Mouse (Mus musculus) liver, postnatal 0 days (tissue): ENCODE data around the gene Rbfox2. TPM values are rescaled to one million over a fixed set of nuclear protein-coding genes. Genes with fewer than 3 reads are reported as not detected.
"Not testable (repeated sequence)": the region's sequence is repeated elsewhere in the genome, so short reads cannot be mapped to it uniquely, and the experiment has no call there.

Experiments
- ATAC-seq: fragments of 200-750 bp; cut with Nextera tagmentation; 2 replicates; pipeline ENCODE4 v1.8.0; 2017; ENCODE audit warnings: mild to moderate bottlenecking, moderate library complexity
- DNase-seq: peaks from one replicate; pipeline ENCODE4 v3.0.0-alpha.2; 2016
- H3K27ac ChIP-seq: fragments of 300-500 bp; sonication (generic); 2 replicates; pipeline ENCODE4 v1.5.1; 2014; ENCODE audit warnings: antibody characterized with exemption, moderate library complexity, mild to moderate bottlenecking, low read depth
- H3K27me3 ChIP-seq: fragments of 300-500 bp; sonication (generic); 2 replicates; pipeline ENCODE4 v1.6.1; 2014; ENCODE audit warnings: low read length, control low read depth, mixed read lengths; ENCODE audit not compliant: insufficient read depth
- H3K36me3 ChIP-seq: fragments of 300-500 bp; sonication (generic); replicated peaks from 2 replicates; pipeline ENCODE4 v1.6.1; 2014; ENCODE audit warnings: mild to moderate bottlenecking, control low read depth, low read length, moderate library complexity, mixed read lengths; ENCODE audit not compliant: insufficient read depth
- H3K4me1 ChIP-seq: fragments of 300-500 bp; sonication (generic); 2 replicates; pipeline ENCODE4 v1.6.1; 2014; ENCODE audit warnings: antibody characterized with exemption, mild to moderate bottlenecking, control low read depth; ENCODE audit not compliant: insufficient read depth
- H3K4me2 ChIP-seq: fragments of 300-500 bp; sonication (generic); 2 replicates; pipeline ENCODE4 v1.6.1; 2014; ENCODE audit warnings: low read depth, mild to moderate bottlenecking, low read length, moderate library complexity, mixed read lengths
- H3K4me3 ChIP-seq: fragments of 300-500 bp; sonication (generic); 2 replicates; pipeline ENCODE4 v1.5.1; 2014; ENCODE audit warnings: low read depth, low read length
- H3K9ac ChIP-seq: fragments of 300-500 bp; sonication (generic); replicated peaks from 2 replicates; pipeline ENCODE4 v1.6.1; 2014; ENCODE audit warnings: mild to moderate bottlenecking, moderate library complexity
- H3K9me3 ChIP-seq: fragments of 300-500 bp; sonication (generic); 2 replicates; pipeline ENCODE4 v1.6.1; 2016; ENCODE audit warnings: mild to moderate bottlenecking, control low read depth, low read length, mixed read lengths
- CTCF ChIP-seq: sonication (generic); IDR thresholded peaks from 2 replicates; pipeline ENCODE4 v1.5.1; 2016; ENCODE audit warnings: antibody characterized with exemption, low read depth
- EP300 ChIP-seq: IDR thresholded peaks from 2 replicates; pipeline ENCODE4 v1.6.1; 2016; ENCODE audit warnings: antibody characterized with exemption, low read depth, mild to moderate bottlenecking
- WGBS: fragments of 180-500 bp; shearing (Covaris S2); extraction: QIAGEN DNeasy Blood & Tissue Kit; methylation state at CpG from one replicate; pipeline ENCODE4 v1.1.7; 2014; ENCODE audit not compliant: insufficient replicate concordance; 5-methylcytosine and 5-hydroxymethylcytosine counted together
- polyA plus RNA-seq: library from polyadenylated mRNA; unstranded; fragments of >200 nt; fragmentation: Nextera tagmentation; extraction: Ambion mirVana; gene quantifications from 2 replicates; pipeline ENCODE4 v1.2.1, GENCODE M21; 2015

The Rbfox2 gene
- polyA plus RNA-seq, 1 experiment from 2014 or later, result 6.9 TPM

DNA sequence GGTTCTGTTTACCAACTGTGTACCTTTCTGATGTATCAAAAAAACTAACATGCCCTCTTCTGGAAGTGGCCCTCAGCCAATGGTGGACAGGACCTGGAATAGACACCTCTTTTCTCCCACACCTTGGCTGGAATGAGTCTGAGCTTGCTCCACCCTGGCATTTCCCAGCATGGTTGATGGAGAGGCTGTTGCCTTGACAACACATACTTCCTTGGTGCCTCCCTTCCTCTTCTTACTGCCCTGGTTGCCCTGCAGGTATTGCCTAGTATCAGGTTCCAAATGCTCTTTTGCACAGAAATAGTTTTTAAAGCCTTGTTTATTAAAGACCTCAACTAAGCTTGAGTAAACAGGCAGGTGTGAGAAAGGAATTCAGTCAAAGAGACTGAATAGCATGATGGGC, 33.8 kb upstream of the Rbfox2 start:
- DNase-seq, result no peak
- H3K36me3 ChIP-seq, result no peaks in the 10 kb centered on the region
- no peak overlapping the region for H3K4me3 ChIP-seq
- H3K27me3 ChIP-seq, result no peaks in the 10 kb centered on the region
- no peak overlapping the region for H3K27ac ChIP-seq
- peaks cover 19% of the 10 kb centered on the region for H3K4me1 ChIP-seq
- no peak for TF ChIP-seq EP300
- TF ChIP-seq CTCF, result no peak
- no peak overlapping the region for H3K9ac ChIP-seq
- no peak for ATAC-seq
- H3K9me3 ChIP-seq, result no peaks in the 10 kb centered on the region
- H3K4me2 ChIP-seq, result no peak overlapping the region

DNA sequence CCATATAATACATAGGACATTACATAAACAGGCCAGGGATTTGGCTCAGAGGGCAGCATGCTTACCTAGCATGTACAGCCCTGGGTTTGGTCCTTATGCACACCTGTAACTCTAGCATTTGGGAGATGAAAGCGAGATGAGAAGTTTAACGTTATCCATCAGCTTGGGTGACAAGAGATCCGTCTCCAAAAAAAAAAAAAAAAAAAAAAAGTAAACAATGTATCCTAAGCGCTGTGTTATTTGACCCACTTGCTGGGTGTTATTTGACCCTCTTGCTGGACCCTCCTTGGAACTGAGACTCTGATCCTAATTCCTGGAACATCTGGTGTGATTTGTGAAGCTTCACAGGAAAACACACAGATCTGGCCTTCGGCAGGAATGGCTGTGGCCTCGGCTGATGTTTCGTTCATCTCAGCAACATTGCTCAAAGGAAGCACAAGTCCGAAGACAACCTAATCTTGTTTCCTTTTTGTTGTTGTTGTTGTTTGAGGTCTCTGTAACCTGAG, 32.2 kb upstream of the Rbfox2 start:
- WGBS, result 48% methylated on average over 8 of the region's 8 CpGs
- no peaks in the 10 kb centered on the region; the same call in 1 of the 2 replicates for H3K36me3 ChIP-seq
- peaks cover 14% of the 10 kb centered on the region for H3K4me1 ChIP-seq
- H3K9ac ChIP-seq, result no peak overlapping the region
- no peaks in the 10 kb centered on the region for H3K27me3 ChIP-seq
- peak overlapping the region; percentile 84 for H3K27ac ChIP-seq
- no peak overlapping the region for H3K4me2 ChIP-seq
- TF ChIP-seq CTCF, result no peak
- no peak for TF ChIP-seq EP300
- no peak overlapping the region for H3K4me3 ChIP-seq
- no peaks in the 10 kb centered on the region for H3K9me3 ChIP-seq
- ATAC-seq, result peak; percentile 46
- no peak for DNase-seq

DNA sequence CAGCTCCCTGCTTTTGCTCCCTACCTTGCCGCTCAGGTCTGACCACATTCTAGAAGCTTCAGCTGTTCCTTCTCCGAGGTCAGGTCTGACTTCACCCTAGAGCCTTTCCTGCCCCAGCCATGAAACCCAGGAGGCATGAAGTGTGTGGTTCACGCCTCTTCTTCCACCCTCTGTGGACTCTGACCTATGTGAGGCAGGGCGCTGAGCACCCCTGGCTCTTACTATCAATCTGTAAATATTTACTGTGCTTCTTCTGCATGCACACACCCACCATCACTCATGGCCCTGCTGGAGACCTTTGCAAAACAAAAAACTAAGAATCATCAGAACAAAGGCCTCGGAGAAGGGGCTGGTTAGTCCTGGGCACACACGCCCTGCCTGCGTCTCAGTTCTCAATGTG, 31.6 kb upstream of the Rbfox2 start:
- ATAC-seq (peak; percentile 90), DNase-seq (peak; percentile 45)
- Histone ChIP-seq H3K4me1 (peaks cover 11% of the 10 kb centered on the region), H3K4me2 (peak overlapping the region; percentile 63), H3K27ac (peak overlapping the region; percentile 84), H3K9ac (peak overlapping the region; percentile 16; the same call in 1 of the 2 replicates), H3K36me3 (no peaks in the 10 kb centered on the region; the same call in 1 of the 2 replicates), H3K4me3 (peak overlapping the region; percentile 40), H3K27me3 (no peaks in the 10 kb centered on the region), H3K9me3 (no peaks in the 10 kb centered on the region)
- peak; percentile 42; the same call in 1 of the 2 replicates for TF ChIP-seq EP300
- no peak for TF ChIP-seq CTCF
- 52% methylated on average over 7 of the region's 7 CpGs for WGBS

DNA sequence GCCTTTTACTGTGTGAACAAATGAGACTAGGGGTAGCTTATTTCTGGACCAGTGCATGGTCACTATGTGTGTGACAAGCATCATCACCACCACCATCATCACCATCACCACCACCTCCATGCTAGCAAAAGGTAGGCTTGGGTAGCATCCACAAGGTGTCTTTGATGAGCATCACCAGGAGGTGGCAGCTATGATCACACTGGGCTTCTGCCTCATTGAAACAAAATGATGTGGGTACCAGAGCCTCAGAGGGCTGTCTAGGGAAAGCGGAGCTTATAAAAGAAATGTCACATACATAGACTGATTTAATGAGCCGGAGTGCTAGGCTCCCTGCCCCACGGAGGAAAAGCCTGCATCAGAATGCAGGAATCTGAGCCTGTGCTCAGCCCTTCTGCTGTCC, 31.1 kb upstream of the Rbfox2 start:
- H3K4me2 ChIP-seq, result peak overlapping the region; percentile 63
- 53% methylated on average over 3 of the region's 3 CpGs for WGBS
- peak; percentile 31 for ATAC-seq

DNA sequence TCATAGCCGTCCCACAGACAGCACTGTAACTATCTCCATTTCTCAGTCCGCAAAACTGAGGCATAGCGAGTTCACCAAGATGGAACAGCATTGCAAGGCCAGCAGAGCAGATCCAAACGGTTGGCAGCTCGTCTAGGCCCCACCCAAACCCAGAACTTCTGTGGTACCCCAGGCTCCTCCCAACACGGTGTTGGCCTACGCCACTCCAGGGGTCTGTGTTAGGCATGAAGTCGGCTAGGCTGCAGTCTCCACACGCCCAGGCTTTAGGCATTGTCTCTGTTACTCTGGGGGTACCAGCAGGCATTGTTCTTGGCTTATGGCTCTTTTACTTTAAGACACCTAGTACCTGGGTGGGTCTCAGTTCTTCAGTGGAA, 30.2 kb upstream of the Rbfox2 start:
- H3K9me3 ChIP-seq, result no peaks in the 10 kb centered on the region
- WGBS, result 38% methylated on average over 9 of the region's 9 CpGs
- H3K4me1 ChIP-seq, result no peaks in the 10 kb centered on the region; the same call in 1 of the 2 replicates
- no peaks in the 10 kb centered on the region; the same call in 1 of the 2 replicates for H3K36me3 ChIP-seq
- no peak for DNase-seq
- peak overlapping the region; percentile 63 for H3K4me2 ChIP-seq
- peak overlapping the region; percentile 40 for H3K4me3 ChIP-seq
- peak overlapping the region; percentile 84 for H3K27ac ChIP-seq
- peak overlapping the region; percentile 30 for H3K9ac ChIP-seq
- no peak for ATAC-seq
- TF ChIP-seq CTCF (no peak), EP300 (no peak)
- no peaks in the 10 kb centered on the region for H3K27me3 ChIP-seq

More for the DNA sequence above, 31.1 kb upstream of the Rbfox2 start:
- no peak for DNase-seq
- TF ChIP-seq CTCF (peak; percentile 37), EP300 (no peak)
- H3K9ac ChIP-seq, result peak overlapping the region; percentile 16
- H3K27ac ChIP-seq, result peak overlapping the region; percentile 84
- no peaks in the 10 kb centered on the region for H3K27me3 ChIP-seq
- H3K36me3 ChIP-seq, result no peaks in the 10 kb centered on the region; the same call in 1 of the 2 replicates
- H3K4me1 ChIP-seq, result peaks cover 7% of the 10 kb centered on the region
- no peaks in the 10 kb centered on the region for H3K9me3 ChIP-seq
- H3K4me3 ChIP-seq, result peak overlapping the region; percentile 40

DNA sequence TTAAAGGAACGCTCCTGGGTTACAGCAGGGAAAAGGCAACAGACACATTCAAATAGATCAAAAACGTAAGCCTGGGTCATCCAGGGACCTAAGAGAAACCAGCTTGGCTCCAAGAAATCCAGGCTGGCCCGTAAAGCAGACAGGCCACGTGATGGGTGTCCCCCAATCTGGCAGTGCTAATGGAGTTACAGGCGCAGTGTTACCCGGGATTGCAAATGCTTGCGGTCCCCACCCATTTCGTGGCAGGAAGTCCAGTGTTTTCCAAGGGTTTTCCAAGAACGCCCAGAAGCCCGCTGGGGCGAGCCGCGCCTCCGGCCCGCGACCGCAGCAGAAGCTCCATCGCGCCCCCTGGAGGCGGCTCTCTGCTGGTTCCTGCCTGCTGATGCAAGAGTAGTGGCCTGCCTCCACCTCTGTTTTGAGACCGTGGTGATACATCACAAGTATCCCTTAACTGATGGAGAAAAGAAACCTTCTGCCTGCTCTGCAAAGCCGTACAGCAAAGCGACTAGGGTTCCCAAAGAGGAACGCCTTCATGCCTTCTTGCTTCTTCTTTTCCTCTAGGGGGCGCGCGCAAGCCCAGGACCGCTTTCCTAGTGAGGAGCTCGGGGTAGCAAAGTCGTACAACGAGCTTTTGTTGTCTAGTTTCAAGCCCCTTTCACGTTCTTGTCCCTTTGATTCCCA, 29.6 kb upstream of the Rbfox2 start:
- ATAC-seq (peak; percentile 57), DNase-seq (peak; percentile 86)
- Histone ChIP-seq H3K9ac (peak overlapping the region; percentile 44; the same call in 1 of the 2 replicates), H3K36me3 (no peaks in the 10 kb centered on the region; the same call in 1 of the 2 replicates), H3K27ac (peak overlapping the region; percentile 84), H3K4me3 (peak overlapping the region; percentile 40), H3K27me3 (no peaks in the 10 kb centered on the region), H3K4me1 (no peaks in the 10 kb centered on the region), H3K9me3 (no peaks in the 10 kb centered on the region), H3K4me2 (peak overlapping the region; percentile 63)
- 3% methylated on average over 32 of the region's 32 CpGs for WGBS
- TF ChIP-seq CTCF (peak; percentile 83), EP300 (no peak)

DNA sequence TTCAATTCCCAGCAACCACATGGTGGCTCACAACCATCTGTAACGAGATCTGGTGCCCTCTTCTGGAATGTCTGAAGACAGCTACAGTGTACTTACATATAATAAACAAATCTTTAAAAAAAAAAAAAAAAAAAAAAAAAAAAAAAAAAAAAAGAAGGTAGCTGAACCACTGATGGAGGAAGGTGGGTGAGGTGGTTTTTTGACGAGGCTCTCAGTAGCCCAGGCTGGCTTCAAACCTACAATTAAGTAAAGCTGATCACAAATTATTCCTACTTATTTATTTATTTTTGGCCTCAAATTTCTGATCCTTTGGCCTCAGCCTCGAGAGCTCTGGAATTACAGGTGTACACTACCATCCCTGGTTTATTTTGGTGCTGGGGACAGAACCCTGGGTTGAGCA, 28.4 kb upstream of the Rbfox2 start:
- WGBS, result 79% methylated on average over 3 of the region's 3 CpGs
- H3K27me3 ChIP-seq, ATAC-seq, H3K4me1 ChIP-seq, DNase-seq, H3K27ac ChIP-seq, H3K36me3 ChIP-seq, H3K4me2 ChIP-seq, H3K9ac ChIP-seq, H3K9me3 ChIP-seq, H3K4me3 ChIP-seq: not testable (repeated sequence)
